Mouse (Mus musculus): ENCODE results near the gene Cfap126. TPM values are rescaled to one million over a fixed set of nuclear protein-coding genes. Genes with fewer than 3 reads are reported as not detected.

Gene Cfap126
- polyA plus RNA-seq, 1 experiment from 2014 or later: 8.8 TPM

DNA sequence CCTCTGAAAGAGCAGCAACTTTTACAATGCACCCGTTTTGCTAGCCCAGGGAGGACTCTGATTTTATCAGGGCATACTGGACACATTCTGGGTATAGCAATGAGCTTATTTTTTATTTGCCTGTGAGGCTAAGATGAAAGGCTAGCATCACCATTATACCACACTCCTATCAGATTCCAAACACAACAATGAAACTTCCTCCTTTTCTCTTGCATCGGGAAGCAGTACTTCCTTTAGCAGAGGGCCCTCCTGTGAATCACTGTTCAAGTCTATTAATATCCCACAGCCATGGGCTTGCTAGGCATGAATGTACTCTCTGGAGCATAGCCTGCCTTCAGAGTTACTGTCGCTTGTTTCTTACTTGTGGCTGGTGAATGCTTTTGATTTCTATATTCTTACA is 57.4 kb downstream of the Cfap126 start:
- Histone ChIP-seq H3K4me2 (ENCODE audit: low read length) (no peak overlapping the region), H3K4me3 (ENCODE audit: low read depth, low read length) (no peak overlapping the region), H3K4me1 (ENCODE audit: control insufficient read depth, insufficient read depth, low read length) (no peaks in the 10 kb centered on the region), H3K9me3 (replicated peaks; ENCODE audit: control insufficient read depth, low read length) (no peaks in the 10 kb centered on the region), H3K27me3 (replicated peaks; ENCODE audit: control insufficient read depth, insufficient read depth, low read length) (no peaks in the 10 kb centered on the region), H3K9ac (ENCODE audit: low read length) (no peak overlapping the region), H3K27ac (ENCODE audit: low read depth, low read length) (no peak overlapping the region), H3K36me3 (ENCODE audit: control insufficient read depth, insufficient read depth, low read length) (no peaks in the 10 kb centered on the region)
- WGBS: 74% methylated on average over 3 of the region's 3 CpGs
- DNase-seq (ENCODE audit: low spot score): no peak
- no peak for ATAC-seq

DNA sequence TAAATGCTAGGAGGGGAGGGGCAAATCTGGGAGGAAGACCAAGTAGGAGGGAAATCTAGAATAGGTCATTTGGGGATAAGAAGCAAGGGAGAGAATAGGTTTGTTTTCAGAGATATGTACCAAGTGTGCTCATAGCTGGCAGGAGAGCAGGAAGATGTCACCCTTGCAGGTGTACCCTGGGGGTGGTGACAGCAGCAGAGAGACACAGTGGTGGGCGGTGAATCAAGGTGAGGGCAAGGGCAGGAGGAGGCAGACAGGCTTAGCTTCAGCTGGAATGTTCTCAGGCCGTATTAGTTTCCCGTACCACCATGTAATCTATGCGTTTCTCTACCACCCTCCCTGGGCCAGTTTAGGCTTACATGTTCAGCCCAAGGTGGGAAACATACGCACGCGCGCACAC is 59.1 kb downstream of the Cfap126 start:
- ATAC-seq (no peak), DNase-seq (ENCODE audit: low spot score) (no peak)
- H3K27me3 ChIP-seq (replicated peaks; ENCODE audit: control insufficient read depth, insufficient read depth, low read length): no peaks in the 10 kb centered on the region
- H3K4me1 ChIP-seq (ENCODE audit: control insufficient read depth, insufficient read depth, low read length): no peaks in the 10 kb centered on the region
- H3K36me3 ChIP-seq (ENCODE audit: control insufficient read depth, insufficient read depth, low read length): no peaks in the 10 kb centered on the region
- H3K9ac ChIP-seq (ENCODE audit: low read length): no peak overlapping the region
- no peaks in the 10 kb centered on the region for H3K9me3 ChIP-seq (replicated peaks; ENCODE audit: control insufficient read depth, low read length)
- no peak overlapping the region for H3K27ac ChIP-seq (ENCODE audit: low read depth, low read length)
- WGBS: 95% methylated on average over 8 of the region's 8 CpGs
- no peak overlapping the region for H3K4me3 ChIP-seq (ENCODE audit: low read depth, low read length)
- no peak overlapping the region for H3K4me2 ChIP-seq (ENCODE audit: low read length)

Small RNA genes lying within 50 kb of the gene (microRNA-seq; reads per million reads assigned to microRNA genes)
- not detected for gene Gm27552
- not detected for gene Gm27844
- gene Mir6546: 0.93 reads per million

Other genes starting within 250 kb of the Cfap126 start
- gene Atf6, start 246.1 kb upstream of the Cfap126 start, polyA plus RNA-seq (2014; fragmentation: Nextera tagmentation; extraction: Ambion mirVana): 7.5 and 8.9 TPM in 2 replicates
- gene Gm26620, start 228.9 kb upstream of the Cfap126 start, polyA plus RNA-seq (2014; fragmentation: Nextera tagmentation; extraction: Ambion mirVana): 0.29 and 0.64 TPM in 2 replicates
- 36.8 and 39.7 TPM in 2 replicates for gene Dusp12, start 228.4 kb upstream of the Cfap126 start, polyA plus RNA-seq (2014; fragmentation: Nextera tagmentation; extraction: Ambion mirVana)
- gene Fcrlb, start 201.0 kb upstream of the Cfap126 start, polyA plus RNA-seq (2014; fragmentation: Nextera tagmentation; extraction: Ambion mirVana): not detected in 2 replicates
- gene Fcrla, start 186.3 kb upstream of the Cfap126 start, polyA plus RNA-seq (2014; fragmentation: Nextera tagmentation; extraction: Ambion mirVana): not detected in 2 replicates
- gene Fcgr2b, start 137.4 kb upstream of the Cfap126 start, polyA plus RNA-seq (2014; fragmentation: Nextera tagmentation; extraction: Ambion mirVana): 0.52 and 1.5 TPM in 2 replicates
- 0.41 and 0.50 TPM in 2 replicates for gene Fcgr4, start 95.0 kb upstream of the Cfap126 start, polyA plus RNA-seq (2014; fragmentation: Nextera tagmentation; extraction: Ambion mirVana)
- 8.3 and 11.5 TPM in 2 replicates for gene Fcgr3, start 49.0 kb upstream of the Cfap126 start, polyA plus RNA-seq (2014; fragmentation: Nextera tagmentation; extraction: Ambion mirVana)
- 301 and 310 TPM in 2 replicates for gene Sdhc, start 36.7 kb downstream of the Cfap126 start, polyA plus RNA-seq (2014; fragmentation: Nextera tagmentation; extraction: Ambion mirVana)
- 0.09 and 0.22 TPM in 2 replicates for gene Mpz, start 36.8 kb downstream of the Cfap126 start, polyA plus RNA-seq (2014; fragmentation: Nextera tagmentation; extraction: Ambion mirVana)
- 9.7 and 10.2 TPM in 2 replicates for gene Pcp4l1, start 82.3 kb downstream of the Cfap126 start, polyA plus RNA-seq (2014; fragmentation: Nextera tagmentation; extraction: Ambion mirVana)
- gene Nr1i3, start 100.1 kb downstream of the Cfap126 start, polyA plus RNA-seq (2014; fragmentation: Nextera tagmentation; extraction: Ambion mirVana): 0.13 and 0.36 TPM in 2 replicates
- 45.0 and 49.2 TPM in 2 replicates for gene Tomm40l, start 108.6 kb downstream of the Cfap126 start, polyA plus RNA-seq (2014; fragmentation: Nextera tagmentation; extraction: Ambion mirVana)
- 0.88 and 1.9 TPM in 2 replicates for gene Apoa2, start 111.1 kb downstream of the Cfap126 start, polyA plus RNA-seq (2014; fragmentation: Nextera tagmentation; extraction: Ambion mirVana)
- gene Fcer1g, start 120.4 kb downstream of the Cfap126 start, polyA plus RNA-seq (2014; fragmentation: Nextera tagmentation; extraction: Ambion mirVana): 25.1 and 31.5 TPM in 2 replicates
- 2.5 and 3.9 TPM in 2 replicates for gene Adamts4, start 136.5 kb downstream of the Cfap126 start, polyA plus RNA-seq (2014; fragmentation: Nextera tagmentation; extraction: Ambion mirVana)
- gene Ndufs2, start 137.5 kb downstream of the Cfap126 start, polyA plus RNA-seq (2014; fragmentation: Nextera tagmentation; extraction: Ambion mirVana): 244 and 260 TPM in 2 replicates
- gene B4galt3, start 156.4 kb downstream of the Cfap126 start, polyA plus RNA-seq (2014; fragmentation: Nextera tagmentation; extraction: Ambion mirVana): 74.9 and 94.2 TPM in 2 replicates
- gene Ppox, start 167.3 kb downstream of the Cfap126 start, polyA plus RNA-seq (2014; fragmentation: Nextera tagmentation; extraction: Ambion mirVana): 41.4 and 46.0 TPM in 2 replicates
- gene Usp21, start 174.1 kb downstream of the Cfap126 start, polyA plus RNA-seq (2014; fragmentation: Nextera tagmentation; extraction: Ambion mirVana): 89.9 and 104 TPM in 2 replicates
- 119 and 127 TPM in 2 replicates for gene Ufc1, start 181.1 kb downstream of the Cfap126 start, polyA plus RNA-seq (2014; fragmentation: Nextera tagmentation; extraction: Ambion mirVana)
- 53.9 and 60.5 TPM in 2 replicates for gene Dedd, start 215.2 kb downstream of the Cfap126 start, polyA plus RNA-seq (2014; fragmentation: Nextera tagmentation; extraction: Ambion mirVana)
- 45.9 and 46.0 TPM in 2 replicates for gene Nit1, start 231.7 kb downstream of the Cfap126 start, polyA plus RNA-seq (2014; fragmentation: Nextera tagmentation; extraction: Ambion mirVana)
- 78.3 and 82.6 TPM in 2 replicates for gene Pfdn2, start 231.8 kb downstream of the Cfap126 start, polyA plus RNA-seq (2014; fragmentation: Nextera tagmentation; extraction: Ambion mirVana)
- gene Klhdc9, start 246.9 kb downstream of the Cfap126 start, polyA plus RNA-seq (2014; fragmentation: Nextera tagmentation; extraction: Ambion mirVana): 3.0 and 5.2 TPM in 2 replicates